Mouse (Mus musculus): Measurements from ENCODE around the gene Itpkb.

Itpkb gene

DNA sequence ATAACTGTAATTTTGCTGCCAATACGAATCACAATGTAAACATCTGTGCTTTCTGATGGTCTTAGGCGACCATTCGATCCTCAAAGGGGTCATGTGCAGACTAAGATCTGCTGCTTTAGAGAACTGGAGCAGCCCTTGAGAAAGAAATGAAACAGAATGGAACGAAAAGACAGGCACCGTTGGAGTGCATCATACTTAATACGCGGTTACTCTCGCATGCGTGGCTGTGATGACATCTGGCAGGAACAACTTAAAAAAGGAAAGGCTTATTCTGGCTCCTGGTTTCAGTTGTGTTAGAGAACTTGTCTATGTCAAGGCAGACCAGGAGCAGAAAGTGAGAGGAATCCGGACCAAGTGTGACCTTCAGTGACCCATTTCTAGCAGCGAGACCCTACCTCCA is 15.6 kb upstream of the Itpkb start:
- no peak for DNase-seq (ENCODE audit: low spot score)

- no peak for DNase-seq (ENCODE audit: low spot score)
These were observed 15.2 kb upstream of the Itpkb start for GRCm38 (mm10) chr1:180315127-180315526.

DNA sequence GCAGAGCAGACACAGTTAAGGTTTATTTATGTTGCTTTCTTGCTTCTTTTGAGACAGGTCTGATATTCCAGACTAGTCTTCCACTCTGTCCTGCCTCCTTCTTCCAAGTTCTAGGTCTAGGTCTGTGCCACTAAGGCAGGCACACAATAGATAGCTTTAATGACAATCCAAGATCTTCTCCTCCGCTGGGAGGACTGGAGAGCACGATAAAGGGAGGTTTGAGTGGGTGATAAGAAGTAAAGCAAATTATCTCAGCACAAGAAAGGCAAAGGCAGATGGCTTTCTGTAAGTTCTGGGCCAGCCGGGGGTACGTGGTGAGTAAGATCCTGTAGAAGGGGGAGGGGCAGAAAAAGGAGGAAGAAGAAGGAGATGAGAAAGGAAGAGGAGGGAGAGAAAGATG is 12.8 kb upstream of the Itpkb start:
- no peak for DNase-seq (ENCODE audit: low spot score)

GRCm38 (mm10) chr1:180318407-180318806 is 11.9 kb upstream of the Itpkb start:
- no peak for DNase-seq (ENCODE audit: low spot score)

DNA sequence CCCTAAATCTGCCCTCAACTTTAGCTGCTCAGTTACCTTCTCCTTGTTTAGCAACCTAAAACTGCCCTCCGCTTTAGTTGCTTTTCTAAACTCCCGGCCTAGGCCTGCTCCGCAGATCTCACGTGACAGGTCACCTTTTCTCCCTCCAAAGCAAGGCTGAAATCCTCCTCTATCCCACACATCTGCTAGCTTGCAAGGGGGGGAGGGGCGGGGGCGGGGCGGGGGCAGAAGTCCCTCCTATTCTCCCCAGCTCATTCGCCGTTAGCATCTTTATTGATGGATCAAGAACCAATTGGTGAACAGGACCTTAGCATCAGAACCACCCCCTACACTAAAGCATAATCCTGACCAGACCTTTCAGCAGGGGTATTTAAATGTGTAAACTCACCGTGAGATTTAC is 10.4 kb upstream of the Itpkb start:
- no peak for DNase-seq (ENCODE audit: low spot score)

DNA sequence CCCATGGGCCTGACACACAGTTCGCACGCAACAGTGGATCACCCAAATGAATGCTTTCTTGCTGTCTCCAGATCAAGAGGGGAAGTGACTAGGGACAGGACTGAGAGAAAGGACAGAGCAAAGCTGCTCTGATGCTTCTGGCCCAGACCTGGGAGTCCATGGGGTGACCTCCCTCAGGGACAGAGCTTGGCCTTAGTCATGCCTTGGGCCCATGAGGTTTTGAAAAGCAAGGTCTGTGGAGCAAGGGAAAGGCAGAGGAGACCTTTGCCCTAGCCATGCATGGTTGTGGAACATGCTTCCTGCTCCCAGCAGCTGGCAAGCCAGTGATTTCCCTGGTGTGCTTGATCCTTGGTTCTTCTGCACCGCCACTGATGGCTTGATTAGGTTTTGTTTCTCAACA is 7.4 kb upstream of the Itpkb start:
- no peak for DNase-seq (ENCODE audit: low spot score)

GRCm38 (mm10) chr1:180323491-180323890 is 6.8 kb upstream of the Itpkb start:
- DNase-seq (ENCODE audit: low spot score), result no peak

GRCm38 (mm10) chr1:180324271-180324670 is 6.0 kb upstream of the Itpkb start:
- DNase-seq (ENCODE audit: low spot score), result no peak

DNA sequence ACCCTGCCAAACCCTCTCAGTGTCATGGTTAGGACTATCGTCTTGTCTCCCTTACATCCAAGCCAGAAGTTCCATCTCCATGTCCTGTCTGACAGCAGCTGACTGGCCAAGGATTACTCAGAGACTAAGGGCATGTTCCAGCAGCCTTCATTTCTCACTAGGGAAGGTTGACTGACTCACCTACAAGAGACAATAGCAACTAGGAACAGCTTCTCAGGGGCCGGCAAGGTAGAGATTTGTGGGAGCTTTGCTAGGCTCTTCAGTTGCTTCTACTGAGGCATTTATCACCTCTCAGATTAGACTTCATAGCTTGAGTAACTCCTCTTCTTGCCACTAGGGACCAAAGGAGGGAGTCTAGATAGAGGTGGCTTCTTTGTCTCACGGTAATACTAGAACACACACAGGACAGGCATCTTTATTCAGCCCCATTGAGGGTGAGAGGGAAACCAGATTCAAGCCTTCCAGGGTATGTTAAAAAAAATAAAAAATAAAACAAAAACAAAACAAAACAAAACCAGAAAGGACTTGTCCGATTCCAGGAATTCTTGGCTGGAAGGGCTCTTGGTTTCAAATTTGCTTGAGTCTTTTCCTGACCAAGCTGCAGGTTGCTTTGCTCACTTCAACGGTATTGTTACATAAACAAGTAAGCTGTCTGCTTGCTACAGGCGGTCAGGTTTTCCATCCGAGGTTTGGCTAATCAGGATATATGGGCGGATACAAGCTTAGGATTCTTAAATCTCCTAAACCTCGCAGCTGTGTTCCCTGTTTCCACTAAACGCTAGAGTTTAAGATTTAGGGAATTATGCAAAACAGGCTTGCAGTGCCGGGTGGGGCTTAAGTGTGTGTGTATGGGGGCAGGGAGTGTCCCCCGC is 1.3 kb upstream of the Itpkb start:
- DNase-seq (ENCODE audit: low spot score), result no peak

DNA sequence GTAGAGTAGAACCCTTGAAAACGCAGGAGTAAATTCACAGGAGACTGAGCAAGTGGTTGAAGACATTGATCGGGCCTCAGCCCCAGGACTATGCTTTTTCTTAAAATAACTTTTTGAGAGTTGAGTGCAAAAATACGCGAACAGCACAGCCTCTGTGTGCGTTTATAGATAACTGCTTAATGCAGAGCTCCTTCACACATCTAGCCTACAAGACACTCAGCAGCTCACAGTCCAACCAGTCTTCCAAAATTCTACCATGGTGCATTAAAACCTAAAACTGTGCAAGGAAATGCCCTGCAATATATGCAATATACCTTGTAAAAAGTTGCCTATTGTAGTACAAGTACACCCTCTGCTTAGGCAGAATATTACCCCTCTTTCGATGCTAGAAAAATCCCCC is 579 bp upstream of the Itpkb start:
- no peak for DNase-seq (ENCODE audit: low spot score)

DNA sequence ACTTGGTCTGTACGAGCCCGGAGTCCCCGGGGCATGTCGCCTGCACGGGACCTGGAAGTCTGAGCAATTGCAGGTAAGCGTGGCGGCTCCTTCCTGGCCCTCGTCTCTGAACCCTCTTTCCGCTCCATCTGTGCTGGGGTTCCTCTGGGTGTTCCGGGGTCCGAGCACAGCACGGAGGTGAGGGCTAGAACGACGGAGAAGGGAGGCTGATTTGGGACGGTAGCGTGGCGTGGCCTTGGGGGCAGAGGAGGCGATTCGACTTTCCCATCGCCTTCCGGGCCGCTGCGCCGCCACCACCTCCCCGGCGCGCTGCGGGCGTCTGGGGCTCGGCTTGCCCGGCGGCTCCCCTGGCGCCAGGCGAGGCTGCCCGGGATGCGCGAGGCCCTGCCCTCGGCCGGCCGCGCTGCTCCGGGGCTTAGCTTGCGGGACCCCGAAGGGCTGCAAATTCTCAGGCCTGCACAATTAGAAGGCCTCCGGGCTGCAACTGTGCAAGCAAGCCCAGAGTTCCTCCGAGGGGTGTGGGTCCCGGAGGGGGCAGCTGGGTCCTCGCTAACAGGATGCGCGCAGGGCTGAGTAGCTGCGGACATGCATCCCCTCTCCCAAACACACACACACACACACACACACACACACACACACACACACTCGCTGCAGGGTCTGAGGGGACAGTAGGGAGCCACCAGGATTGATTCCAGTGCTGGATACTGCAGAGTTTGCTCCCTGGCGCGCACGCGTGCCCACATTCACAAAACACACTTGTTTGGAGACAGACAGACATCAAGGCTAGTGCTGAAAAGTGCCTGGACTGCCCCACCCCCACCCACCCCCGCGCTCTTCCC is 641 bp downstream of the Itpkb start:
- DNase-seq (ENCODE audit: low spot score), result peak; percentile 24

DNA sequence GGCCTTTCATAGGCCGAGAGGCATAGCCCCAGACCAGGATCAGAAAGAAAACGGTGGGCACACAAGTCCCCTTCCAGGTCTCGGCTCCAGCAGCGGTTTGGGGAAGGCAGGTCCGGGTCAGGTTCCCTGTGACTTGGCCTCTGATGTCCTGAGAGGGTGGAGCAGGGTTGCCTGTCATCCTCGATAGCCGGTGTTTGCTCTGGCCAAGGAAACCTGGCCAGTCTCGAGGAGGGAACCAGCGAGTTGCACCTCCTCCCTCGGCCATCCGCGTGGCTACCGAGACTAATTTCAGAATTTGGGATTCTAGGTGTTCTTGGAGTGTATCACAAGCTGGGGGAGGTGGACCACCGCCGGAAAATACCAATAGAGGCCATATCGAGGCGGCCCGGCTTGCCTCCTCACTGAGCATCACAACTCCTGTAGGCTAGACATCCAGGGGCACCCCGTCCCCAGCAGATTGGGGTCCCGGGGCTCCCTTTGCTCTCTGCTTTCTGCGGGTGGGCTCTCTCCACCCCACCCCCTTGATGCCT is 1.3 kb downstream of the Itpkb start:
- DNase-seq (ENCODE audit: low spot score), result no peak

DNA sequence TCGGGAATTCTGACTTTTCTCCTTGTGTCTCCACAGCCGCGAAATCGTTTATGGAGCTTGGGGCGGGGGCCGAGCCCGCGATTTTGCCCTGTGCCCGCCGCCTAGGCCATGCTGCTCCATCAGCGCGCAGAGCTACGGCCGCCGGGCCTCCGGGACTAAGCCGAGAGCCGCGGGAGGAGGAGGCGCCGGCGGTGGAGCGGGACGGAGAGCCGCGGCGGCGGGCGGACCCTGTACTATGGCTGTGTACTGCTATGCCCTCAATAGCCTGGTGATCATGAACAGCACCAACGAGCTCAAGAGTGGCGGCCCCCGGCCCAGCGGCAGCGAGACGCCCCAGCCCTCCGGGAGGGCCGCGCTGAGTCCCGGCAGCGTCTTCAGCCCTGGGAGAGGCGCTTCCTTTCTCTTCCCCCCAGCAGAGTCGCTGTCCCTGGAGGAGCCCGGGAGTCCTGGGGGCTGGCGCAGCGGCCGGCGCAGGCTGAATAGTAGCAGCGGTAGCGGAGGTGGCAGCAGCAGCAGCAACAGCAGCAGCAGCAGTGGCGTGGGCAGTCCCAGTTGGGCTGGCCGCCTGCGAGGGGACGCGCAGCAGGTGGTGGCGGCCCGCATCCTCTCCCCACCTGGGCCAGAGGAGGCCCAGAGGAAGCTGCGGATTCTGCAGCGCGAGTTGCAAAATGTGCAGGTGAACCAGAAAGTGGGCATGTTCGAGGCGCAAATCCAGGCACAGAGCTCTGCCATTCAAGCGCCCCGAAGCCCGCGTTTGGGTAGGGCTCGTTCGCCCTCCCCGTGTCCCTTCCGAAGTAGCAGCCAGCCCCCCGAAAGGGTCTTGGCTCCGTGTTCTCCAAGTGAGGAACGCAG is 2.0 kb downstream of the Itpkb start:
- peak; percentile 14 for DNase-seq (ENCODE audit: low spot score)

DNA sequence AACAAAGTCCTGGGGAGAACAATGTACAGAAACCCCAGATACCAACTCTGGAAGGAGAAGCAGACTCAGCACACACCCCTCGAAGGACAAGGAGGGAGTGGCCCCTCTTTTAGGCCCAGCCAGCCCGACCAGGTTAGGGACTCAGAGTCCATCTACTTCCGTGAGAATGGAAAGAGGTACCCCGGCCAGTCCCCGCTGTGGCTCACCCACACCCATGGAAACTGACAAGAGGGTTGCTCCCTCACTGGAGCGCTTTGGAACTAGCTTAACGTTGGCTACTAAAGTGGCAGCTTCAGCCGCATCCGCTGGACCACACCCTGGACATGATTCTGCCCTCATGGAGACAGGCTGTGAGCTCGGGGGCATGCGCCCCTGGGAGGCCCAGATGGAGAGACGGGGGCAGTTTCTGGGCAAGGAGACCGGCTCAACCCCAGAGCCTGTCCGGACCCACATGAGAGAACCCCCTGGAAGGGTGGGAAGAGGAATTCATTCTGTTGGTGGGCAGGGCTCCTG is 2.7 kb downstream of the Itpkb start:
- no peak for DNase-seq (ENCODE audit: low spot score)

DNA sequence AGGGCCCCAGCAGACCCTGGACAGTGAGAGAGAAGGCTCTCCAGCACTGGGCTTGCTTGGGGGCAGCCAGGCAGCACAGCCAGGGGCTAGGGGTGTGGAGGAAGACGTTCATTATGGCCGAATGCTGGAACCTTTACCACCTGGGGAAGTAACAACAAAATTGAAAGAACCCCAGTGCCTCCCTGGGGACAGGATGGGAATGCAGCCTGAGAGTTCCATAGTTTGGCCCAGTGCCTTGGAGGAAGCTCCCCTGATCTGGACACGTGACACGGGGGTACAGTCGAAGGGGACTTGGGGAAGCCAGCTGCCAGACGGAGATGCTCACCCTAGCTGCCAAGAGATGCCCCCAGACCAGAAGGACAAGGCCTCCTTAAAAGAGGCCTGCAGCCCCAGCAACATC is 3.3 kb downstream of the Itpkb start:
- no peak for DNase-seq (ENCODE audit: low spot score)

- DNase-seq (ENCODE audit: low spot score), result no peak
These were observed 4.3 kb downstream of the Itpkb start for GRCm38 (mm10) chr1:180334541-180334940.

DNA sequence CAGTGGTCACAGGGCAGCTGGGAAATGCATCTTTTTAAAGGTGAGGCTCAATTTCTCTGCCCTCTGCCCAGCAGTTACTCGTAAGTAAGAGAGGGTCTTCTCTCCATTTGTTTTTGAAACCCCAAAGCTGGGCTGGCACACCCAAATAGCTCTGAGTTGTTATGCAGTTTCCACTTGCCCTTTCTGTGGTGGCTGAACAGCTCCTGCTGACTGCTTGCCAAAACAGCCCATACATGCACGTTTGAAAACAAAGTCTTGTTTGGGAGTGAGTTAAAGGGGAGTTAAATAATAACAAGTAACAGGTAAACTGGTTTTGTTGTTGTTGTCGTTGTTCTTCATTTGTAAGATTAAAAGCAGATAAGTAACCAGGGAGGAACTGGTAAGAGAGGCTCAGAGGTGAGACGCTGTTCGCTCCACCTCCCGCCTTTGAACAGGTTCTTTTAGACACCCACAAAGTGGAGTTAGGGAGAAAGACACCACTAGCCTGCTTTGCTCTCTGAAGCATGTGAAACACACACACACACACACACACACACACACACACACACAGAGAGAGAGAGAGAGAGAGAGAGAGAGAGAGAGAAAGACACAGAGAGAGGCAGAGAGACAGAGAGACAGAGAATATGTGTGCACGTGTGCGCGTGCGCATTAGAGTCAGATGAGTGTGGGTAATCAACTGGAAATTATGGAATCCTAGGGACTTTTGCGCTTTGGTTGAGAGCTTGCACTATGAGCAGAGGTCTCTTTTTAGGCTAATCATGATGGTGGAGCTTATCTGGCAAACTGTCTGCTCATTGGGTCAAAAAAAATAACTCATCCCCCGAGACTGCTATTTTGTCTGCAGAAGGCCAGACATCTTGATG is 5.5 kb downstream of the Itpkb start:
- no peak for DNase-seq (ENCODE audit: low spot score)

DNA sequence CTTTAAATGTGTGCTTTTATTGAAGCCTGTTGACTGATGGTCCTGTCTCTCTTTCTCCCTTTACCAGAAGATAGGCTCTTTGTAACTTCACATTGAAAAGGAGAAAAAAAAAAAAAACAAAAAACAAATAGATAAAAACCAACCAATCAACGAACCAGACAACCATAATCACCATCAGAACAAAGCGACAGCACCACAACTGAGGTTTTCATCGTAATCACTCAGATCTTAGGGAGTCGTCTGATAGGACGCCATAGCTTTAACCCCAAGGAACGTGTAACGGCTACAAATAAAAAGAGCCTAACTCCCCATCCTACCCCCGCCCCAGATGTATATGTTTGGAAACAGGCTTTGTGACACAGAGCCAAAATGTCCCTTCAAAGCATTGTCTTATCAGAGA is 8.1 kb downstream of the Itpkb start:
- DNase-seq (ENCODE audit: low spot score), result no peak

DNA sequence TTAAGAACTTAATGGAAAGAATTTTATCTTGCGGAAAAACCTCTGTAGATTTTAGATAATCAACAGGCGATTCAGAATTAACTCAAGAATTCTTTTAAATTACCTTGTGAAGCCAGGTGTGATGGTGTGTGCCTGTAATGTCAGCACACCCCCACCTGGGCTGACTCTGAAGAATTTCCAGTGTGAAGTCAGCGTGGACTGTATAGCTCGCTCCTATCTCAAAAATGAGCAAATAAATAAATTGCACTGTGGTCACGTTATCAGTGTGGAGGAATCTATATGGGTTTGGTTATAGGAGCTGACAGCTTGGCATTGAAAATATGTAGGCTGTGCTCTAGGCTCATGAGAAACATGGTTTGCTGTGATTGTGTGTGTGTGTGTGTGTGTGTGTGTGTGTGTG is 8.9 kb downstream of the Itpkb start:
- no peak for DNase-seq (ENCODE audit: low spot score)

DNA sequence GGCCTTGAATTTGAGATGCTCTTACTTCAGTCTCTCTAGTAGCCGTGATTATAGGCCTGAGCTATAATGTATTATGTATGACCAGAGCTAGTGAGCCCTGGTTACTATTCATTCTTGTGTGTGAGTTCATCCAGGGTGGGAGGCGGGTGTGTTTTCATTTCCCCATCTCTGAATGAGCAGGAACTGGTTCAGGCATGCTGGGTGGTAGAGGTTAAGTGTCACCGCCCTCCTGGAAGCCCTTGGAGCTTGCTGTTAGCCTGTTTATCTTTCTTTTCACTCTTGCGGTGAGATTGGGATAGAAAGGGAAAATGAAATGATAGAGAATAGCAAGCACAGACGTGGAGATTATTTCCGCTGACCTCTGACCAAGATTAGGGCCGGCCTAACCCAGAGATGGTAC is 12.7 kb downstream of the Itpkb start:
- no peak for DNase-seq (ENCODE audit: low spot score)

Data from urinary bladder, postnatal 25 days (tissue).